Mouse (Mus musculus): Measurements from ENCODE around the gene Nol7. TPM values are rescaled to one million over a fixed set of nuclear protein-coding genes. Genes with fewer than 3 reads are reported as not detected.

The Nol7 gene
- polyA plus RNA-seq, 1 experiment from 2014 or later, result 161 TPM

DNA sequence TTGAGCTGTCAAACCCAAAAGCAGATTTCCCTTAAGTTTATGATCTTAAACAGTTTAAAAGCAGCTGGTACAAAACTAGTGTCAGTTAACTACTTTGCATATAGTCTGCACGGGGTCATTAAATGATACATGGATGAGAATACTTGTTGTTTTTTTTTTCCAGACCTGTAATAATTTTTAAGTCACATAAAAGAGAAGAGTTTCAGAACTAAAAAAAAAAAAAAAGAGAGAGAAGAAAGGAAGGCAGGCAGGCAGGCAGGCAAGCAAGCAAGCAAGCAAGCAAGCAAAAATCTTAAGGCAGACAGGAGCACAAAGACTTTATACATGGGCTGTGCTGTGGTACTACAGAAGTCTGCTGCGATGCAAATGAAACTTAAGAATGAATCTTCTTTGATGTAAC is 35.2 kb downstream of the Nol7 start:
- H3K36me3 ChIP-seq, result peaks cover 4% of the 10 kb centered on the region; the same call in 1 of the 2 replicates
- no peaks in the 10 kb centered on the region for H3K27me3 ChIP-seq
- no peak overlapping the region for H3K27ac ChIP-seq
- no peaks in the 10 kb centered on the region for H3K9me3 ChIP-seq
- H3K4me2 ChIP-seq (replicated peaks), result no peak overlapping the region
- WGBS, result 79% methylated on average over 2 of the region's 2 CpGs
- no peak overlapping the region for H3K9ac ChIP-seq
- H3K4me3 ChIP-seq, result no peak overlapping the region
- no peaks in the 10 kb centered on the region for H3K4me1 ChIP-seq
- ATAC-seq (ENCODE audit: insufficient number of reproducible peaks, insufficient read depth, low FRiP score, low TSS enrichment), result no peak

DNA sequence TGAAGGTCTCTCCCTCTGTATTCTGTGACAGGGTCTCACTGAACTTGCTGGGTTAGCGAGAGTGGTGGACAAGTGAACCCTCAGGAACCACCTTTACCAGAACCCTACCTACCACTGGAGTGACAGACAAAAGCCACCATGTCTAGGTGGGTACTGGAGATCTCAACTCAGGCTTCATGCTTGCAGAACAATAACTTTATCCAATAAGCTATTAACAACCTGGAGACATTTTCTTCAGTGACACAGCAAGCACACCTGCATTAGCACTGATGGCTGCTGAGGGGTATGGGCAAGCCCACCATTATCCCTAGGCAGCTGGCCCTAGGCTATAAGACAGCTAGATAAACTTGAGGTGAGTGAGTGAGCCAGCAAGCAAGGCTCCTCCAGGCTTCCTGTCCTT is 42.2 kb downstream of the Nol7 start:
- Histone ChIP-seq H3K4me2 (replicated peaks) (no peak overlapping the region), H3K4me1 (peaks cover 5% of the 10 kb centered on the region; the same call in 1 of the 2 replicates), H3K27me3 (no peaks in the 10 kb centered on the region), H3K27ac (no peak overlapping the region), H3K9me3 (no peaks in the 10 kb centered on the region), H3K4me3 (no peak overlapping the region), H3K9ac (no peak overlapping the region), H3K36me3 (no peaks in the 10 kb centered on the region)
- no peak for ATAC-seq (ENCODE audit: insufficient number of reproducible peaks, insufficient read depth, low FRiP score, low TSS enrichment)
- 88% methylated on average over 1 of the region's 1 CpGs for WGBS

DNA sequence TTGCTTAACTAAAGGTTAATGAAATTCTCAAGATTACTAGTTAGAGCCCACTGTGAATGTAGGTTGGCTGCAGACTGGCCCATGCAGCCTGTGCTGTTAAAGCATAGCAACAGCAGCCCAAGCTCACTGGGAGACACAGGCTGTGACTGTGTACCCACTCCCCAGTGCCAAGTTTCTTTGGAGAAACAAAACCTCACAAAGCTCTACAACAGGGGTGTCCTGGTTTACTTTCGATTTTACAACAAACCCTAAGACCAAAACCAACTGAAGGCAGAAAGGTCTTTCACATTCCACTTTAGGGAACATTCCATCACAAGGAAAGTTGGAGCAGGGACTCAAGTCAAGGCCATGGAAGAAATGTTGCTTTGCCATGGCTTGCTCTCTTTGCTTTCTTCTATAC is 44.4 kb downstream of the Nol7 start:
- Histone ChIP-seq H3K27ac (no peak overlapping the region), H3K9ac (no peak overlapping the region), H3K4me2 (replicated peaks) (no peak overlapping the region), H3K9me3 (no peaks in the 10 kb centered on the region), H3K4me1 (peaks cover 9% of the 10 kb centered on the region), H3K4me3 (no peak overlapping the region), H3K27me3 (no peaks in the 10 kb centered on the region), H3K36me3 (no peaks in the 10 kb centered on the region)
- no peak for ATAC-seq (ENCODE audit: insufficient number of reproducible peaks, insufficient read depth, low FRiP score, low TSS enrichment)
- 87% methylated on average over 1 of the region's 1 CpGs for WGBS

DNA sequence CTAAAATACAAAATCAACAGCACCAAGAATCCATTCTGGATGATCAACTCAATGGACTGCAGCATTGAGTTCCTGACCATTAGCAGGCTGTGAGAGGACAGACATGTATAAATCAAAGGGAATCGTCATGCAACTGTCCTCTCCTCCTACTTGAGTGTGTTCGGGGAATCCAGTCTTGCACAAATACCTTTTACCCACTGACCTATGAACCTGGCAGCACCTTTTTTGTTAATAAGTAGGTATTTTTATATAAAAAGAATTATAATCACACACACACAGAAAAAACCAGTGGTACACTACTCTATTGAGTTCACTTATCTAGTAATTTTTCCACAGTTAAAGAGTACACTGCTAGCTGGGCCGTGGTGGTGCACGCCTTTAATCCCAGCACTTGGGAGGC is 45.5 kb downstream of the Nol7 start:
- 96% methylated on average over 4 of the region's 4 CpGs for WGBS
- H3K27me3 ChIP-seq, result no peaks in the 10 kb centered on the region
- no peak overlapping the region for H3K4me3 ChIP-seq
- H3K4me1 ChIP-seq, result peaks cover 9% of the 10 kb centered on the region
- no peak overlapping the region for H3K9ac ChIP-seq
- no peak overlapping the region for H3K4me2 ChIP-seq (replicated peaks)
- H3K9me3 ChIP-seq, result no peaks in the 10 kb centered on the region
- ATAC-seq (ENCODE audit: insufficient number of reproducible peaks, insufficient read depth, low FRiP score, low TSS enrichment), result no peak
- H3K27ac ChIP-seq, result no peak overlapping the region
- H3K36me3 ChIP-seq, result no peaks in the 10 kb centered on the region

DNA sequence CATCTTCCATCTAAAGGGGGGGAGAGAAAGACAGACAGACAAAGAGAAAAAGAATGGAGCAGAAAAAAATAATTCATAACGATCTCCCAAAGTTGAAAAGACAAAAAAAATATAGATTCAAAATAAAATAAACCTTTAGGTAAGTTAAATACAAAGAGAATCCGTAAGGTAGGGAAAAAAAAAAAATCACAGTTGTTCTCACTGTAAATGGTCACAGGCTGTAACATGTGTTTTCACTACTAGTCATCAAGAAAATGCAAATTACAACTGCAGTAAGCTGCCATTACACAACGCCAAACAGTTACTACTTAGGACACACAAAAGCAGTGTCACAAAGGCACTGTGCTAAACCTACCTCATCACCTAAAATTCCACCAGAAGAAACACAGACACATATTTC is 46.5 kb downstream of the Nol7 start:
- Histone ChIP-seq H3K27me3 (no peaks in the 10 kb centered on the region), H3K4me2 (replicated peaks) (no peak overlapping the region), H3K27ac (no peak overlapping the region), H3K9ac (no peak overlapping the region), H3K36me3 (no peaks in the 10 kb centered on the region), H3K4me1 (peaks cover 9% of the 10 kb centered on the region), H3K4me3 (no peak overlapping the region), H3K9me3 (no peaks in the 10 kb centered on the region)
- 83% methylated on average over 3 of the region's 3 CpGs for WGBS
- ATAC-seq (ENCODE audit: insufficient number of reproducible peaks, insufficient read depth, low FRiP score, low TSS enrichment), result no peak

DNA sequence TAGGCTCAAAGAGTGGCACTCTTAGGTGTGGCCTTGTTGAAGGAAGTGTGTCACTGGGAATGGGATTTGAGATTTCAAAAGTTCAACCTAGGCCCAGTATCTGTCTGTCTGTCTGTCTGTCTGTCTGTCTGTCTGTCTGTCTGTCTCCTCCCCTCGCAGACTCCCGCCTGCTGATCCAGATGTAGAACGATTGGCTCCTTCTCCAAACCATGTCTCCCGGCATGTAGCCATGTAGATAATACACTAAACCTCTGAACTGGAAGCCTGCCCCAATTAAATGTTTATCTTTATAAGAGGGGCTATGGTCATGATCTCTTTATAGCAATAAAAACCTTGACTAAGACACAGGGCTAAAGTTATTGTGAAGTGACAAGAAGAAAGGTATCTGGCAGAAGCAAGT is 47.6 kb downstream of the Nol7 start:
- no peaks in the 10 kb centered on the region for H3K27me3 ChIP-seq
- no peaks in the 10 kb centered on the region for H3K9me3 ChIP-seq
- no peaks in the 10 kb centered on the region for H3K36me3 ChIP-seq
- H3K9ac ChIP-seq, result no peak overlapping the region
- H3K4me2 ChIP-seq (replicated peaks), result no peak overlapping the region
- 96% methylated on average over 4 of the region's 4 CpGs for WGBS
- H3K27ac ChIP-seq, result no peak overlapping the region
- H3K4me3 ChIP-seq, result no peak overlapping the region
- peaks cover 9% of the 10 kb centered on the region for H3K4me1 ChIP-seq
- ATAC-seq (ENCODE audit: insufficient number of reproducible peaks, insufficient read depth, low FRiP score, low TSS enrichment), result no peak

DNA sequence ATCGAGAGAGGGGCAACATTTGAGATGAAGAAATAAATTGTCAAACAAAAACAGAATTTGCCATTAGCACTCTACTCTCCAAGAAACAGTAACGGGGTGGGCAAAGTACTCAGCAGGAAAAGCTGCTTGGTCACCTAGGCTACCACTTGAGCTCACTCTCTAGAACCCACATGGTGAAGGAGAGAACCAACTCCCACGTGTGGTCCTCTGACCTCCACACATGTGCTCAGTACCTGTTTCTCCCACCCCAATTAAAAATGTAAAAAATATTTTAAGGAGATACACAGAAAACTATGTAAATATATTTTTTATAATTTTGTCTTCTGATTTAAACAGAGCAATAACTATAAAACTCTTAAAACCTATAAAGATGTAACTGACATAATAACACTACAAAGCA is 49.5 kb downstream of the Nol7 start:
- Histone ChIP-seq H3K36me3 (no peaks in the 10 kb centered on the region), H3K27me3 (no peaks in the 10 kb centered on the region), H3K4me1 (peaks cover 6% of the 10 kb centered on the region), H3K4me2 (replicated peaks) (no peak overlapping the region), H3K9ac (no peak overlapping the region), H3K9me3 (no peaks in the 10 kb centered on the region), H3K27ac (no peak overlapping the region), H3K4me3 (no peak overlapping the region)
- WGBS, result 81% methylated on average over 3 of the region's 3 CpGs
- ATAC-seq (ENCODE audit: insufficient number of reproducible peaks, insufficient read depth, low FRiP score, low TSS enrichment), result no peak

DNA sequence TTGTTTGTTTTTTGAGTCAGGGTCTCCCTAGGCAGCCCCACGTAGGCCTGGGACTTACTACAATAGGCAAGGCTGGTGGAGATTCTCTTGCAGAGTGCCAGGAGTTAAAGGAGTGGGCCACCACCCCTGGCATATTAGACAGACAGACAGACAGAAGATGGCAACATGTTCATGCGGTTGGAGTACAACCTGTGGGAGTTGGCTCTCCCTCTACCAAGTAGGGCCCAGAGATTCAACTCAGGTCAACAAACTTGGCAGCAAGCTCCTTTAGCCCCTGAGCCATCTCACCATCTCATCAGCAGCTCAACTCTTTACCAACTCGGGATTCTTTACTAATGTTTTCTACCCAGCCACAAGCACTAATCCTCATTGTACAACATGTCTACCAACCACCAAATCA is 52.5 kb downstream of the Nol7 start:
- Histone ChIP-seq H3K9ac (no peak overlapping the region), H3K4me2 (replicated peaks) (no peak overlapping the region), H3K9me3 (no peaks in the 10 kb centered on the region), H3K4me1 (peaks cover 10% of the 10 kb centered on the region; the same call in 1 of the 2 replicates), H3K27me3 (no peaks in the 10 kb centered on the region), H3K36me3 (no peaks in the 10 kb centered on the region), H3K27ac (no peak overlapping the region), H3K4me3 (no peak overlapping the region)
- no peak for ATAC-seq (ENCODE audit: insufficient number of reproducible peaks, insufficient read depth, low FRiP score, low TSS enrichment)
- WGBS, result 82% methylated on average over 3 of the region's 3 CpGs

DNA sequence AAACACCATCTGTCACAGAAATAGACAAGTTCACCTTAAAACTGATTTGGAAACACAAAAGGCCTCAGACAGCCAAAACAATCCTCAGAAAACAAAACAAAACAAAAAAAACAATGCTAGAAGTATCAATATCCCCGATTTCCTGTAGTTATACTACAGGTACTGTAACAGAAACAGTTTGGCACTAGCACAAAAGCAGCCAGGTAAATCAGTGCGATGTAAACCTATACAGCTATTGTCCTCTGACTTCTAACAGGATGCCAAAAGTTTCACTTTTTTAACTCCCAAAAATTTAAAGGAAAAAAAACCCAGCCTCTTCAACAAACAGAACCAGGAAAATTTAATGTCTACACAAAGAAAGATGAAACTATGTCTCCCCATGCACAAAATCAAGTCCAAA is 54.0 kb downstream of the Nol7 start:
- H3K36me3 ChIP-seq, result no peaks in the 10 kb centered on the region
- no peaks in the 10 kb centered on the region for H3K9me3 ChIP-seq
- no peak overlapping the region for H3K27ac ChIP-seq
- H3K4me1 ChIP-seq, result peaks cover 7% of the 10 kb centered on the region; the same call in 1 of the 2 replicates
- no peak for ATAC-seq (ENCODE audit: insufficient number of reproducible peaks, insufficient read depth, low FRiP score, low TSS enrichment)
- no peak overlapping the region for H3K4me3 ChIP-seq
- no peak overlapping the region for H3K4me2 ChIP-seq (replicated peaks)
- no peak overlapping the region for H3K9ac ChIP-seq
- 84% methylated on average over 2 of the region's 2 CpGs for WGBS
- no peaks in the 10 kb centered on the region for H3K27me3 ChIP-seq

DNA sequence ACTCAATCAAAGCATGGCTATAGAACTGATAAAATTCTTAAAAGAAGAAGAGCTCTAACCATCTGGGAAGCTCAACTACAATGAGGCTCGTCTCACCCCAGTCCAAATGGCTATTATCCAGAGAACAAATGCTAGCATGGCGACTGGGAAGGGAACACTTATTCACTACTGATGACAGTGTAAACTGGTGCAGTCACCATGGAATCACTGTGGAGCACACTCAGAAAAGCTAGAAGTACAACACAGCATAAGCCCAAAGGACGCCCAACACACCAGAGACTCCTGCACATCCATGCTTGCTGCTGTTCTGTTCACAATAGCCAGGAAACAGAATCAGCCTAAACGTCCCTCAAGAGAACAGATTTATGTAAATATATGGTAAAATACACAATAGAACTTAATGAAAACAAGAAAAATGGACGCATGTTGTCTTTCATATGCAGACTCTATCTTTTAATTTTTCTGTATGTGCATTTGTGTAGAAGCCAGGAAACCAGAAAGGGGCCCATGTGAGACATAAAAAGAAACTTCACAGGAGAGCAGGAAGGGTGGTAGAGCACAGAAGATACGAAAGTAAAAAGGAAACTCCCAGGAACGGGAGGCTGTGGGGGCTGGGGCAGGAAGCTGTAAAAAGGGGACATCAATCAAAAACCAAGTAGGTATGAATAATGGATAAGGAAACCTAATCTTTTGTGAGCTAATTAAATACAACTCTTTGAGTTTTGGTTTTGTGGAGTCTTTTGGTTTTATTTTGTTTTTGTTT is 54.8 kb downstream of the Nol7 start:
- Histone ChIP-seq H3K4me2 (replicated peaks) (no peak overlapping the region), H3K27ac (no peak overlapping the region), H3K4me1 (0 out of 2 replicates have a peak, but pooled peaks cover 6% of the 10 kb centered on the region), H3K9me3 (no peaks in the 10 kb centered on the region), H3K9ac (no peak overlapping the region), H3K36me3 (no peaks in the 10 kb centered on the region), H3K27me3 (no peaks in the 10 kb centered on the region), H3K4me3 (no peak overlapping the region)
- WGBS, result 62% methylated on average over 7 of the region's 7 CpGs
- ATAC-seq (ENCODE audit: insufficient number of reproducible peaks, insufficient read depth, low FRiP score, low TSS enrichment), result no peak

DNA sequence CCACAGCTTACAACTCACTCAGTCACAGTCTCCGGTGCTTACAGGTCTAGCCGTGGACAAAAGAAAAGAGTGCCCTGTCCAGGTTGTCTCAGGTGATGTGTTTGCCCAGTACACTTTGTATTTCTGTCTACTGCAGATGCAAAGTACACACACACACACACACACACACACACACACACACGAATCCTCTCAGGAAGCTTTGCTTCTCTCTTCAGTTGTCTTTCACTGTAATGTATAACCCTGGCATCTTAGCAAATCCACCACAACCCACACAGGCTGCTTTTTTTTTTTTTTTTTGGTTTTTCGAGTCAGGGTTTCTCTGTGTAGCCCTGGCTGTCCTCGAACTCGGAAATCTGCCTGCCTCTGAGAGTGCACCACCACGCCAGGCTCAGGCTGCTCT is 56.2 kb downstream of the Nol7 start:
- whole genome bisulfite sequencing, result 87% methylated on average over 7 of the region's 7 CpGs
- no peak for ATAC-seq (ENCODE audit: insufficient number of reproducible peaks, insufficient read depth, low FRiP score, low TSS enrichment)
- Histone ChIP-seq H3K9me3 (no peaks in the 10 kb centered on the region), H3K36me3 (no peaks in the 10 kb centered on the region), H3K27ac (no peak overlapping the region), H3K9ac (no peak overlapping the region), H3K4me3 (no peak overlapping the region), H3K4me2 (replicated peaks) (no peak overlapping the region), H3K27me3 (no peaks in the 10 kb centered on the region), H3K4me1 (0 out of 2 replicates have a peak, but pooled peaks cover 6% of the 10 kb centered on the region)
